Mouse (Mus musculus): Measurements from ENCODE around the gene Aoah. TPM values are rescaled to one million over a fixed set of nuclear protein-coding genes. Genes with fewer than 3 reads are reported as not detected.
A peak's percentile ranks its signal among the peaks of the same experiment; 100 is the strongest.

The Aoah gene
- polyA plus RNA-seq, 1 experiment: 0.79 TPM

DNA sequence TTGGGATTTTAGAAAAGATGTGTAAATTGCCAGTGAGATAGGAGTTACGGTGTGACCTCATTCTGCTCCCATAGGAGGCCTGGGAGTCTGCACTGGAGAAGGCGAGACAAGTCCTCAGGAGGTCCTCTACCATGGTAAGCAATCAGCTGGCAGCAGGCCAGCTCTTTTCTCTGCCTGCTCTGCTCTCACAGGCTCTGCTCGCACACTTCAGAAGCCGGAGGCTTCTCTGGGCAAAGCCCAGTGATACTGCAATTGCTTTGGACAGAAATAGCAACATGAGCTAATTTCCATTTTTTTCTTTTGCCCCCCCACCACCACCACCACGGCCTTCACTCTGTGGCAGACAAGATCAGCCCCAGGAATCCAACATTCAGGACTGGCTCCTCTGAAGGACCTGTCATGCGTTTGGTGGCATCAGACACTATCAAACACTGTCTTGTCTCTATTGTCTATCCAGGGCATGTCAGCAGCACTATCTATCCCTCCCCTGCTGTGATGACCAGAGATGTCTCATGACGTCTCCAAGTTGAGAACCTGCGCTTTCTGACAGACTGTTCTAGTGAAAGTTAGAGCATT lies 106.6 kb downstream of the Aoah start:
- H3K36me3 ChIP-seq (ENCODE audit: control insufficient read depth, insufficient read depth, low read length, poor library complexity, severe bottlenecking): no peaks in the 10 kb centered on the region
- no peaks in the 10 kb centered on the region for H3K27me3 ChIP-seq (ENCODE audit: control insufficient read depth, insufficient read depth, low read length, poor library complexity, severe bottlenecking)
- no peak for TF ChIP-seq CTCF (IDR thresholded peaks at IDR 0.05; ENCODE audit: low read depth, low read length)
- TF ChIP-seq POLR2A (IDR thresholded peaks at IDR 0.05; ENCODE audit: insufficient read depth, low read length): no peak
- TF ChIP-seq EP300 (IDR thresholded peaks at IDR 0.05; ENCODE audit: insufficient read depth, low read depth, low read length): no peak
- H3K4me1 ChIP-seq (ENCODE audit: control insufficient read depth, insufficient read depth, low read length): peaks cover 1% of the 10 kb centered on the region
- no peak overlapping the region for H3K27ac ChIP-seq (ENCODE audit: insufficient read depth, low read length)
- H3K9me3 ChIP-seq (replicated peaks; ENCODE audit: control insufficient read depth, insufficient read depth, low read length, poor library complexity, severe bottlenecking): no peaks in the 10 kb centered on the region
- H3K9ac ChIP-seq (ENCODE audit: low read depth, poor library complexity, severe bottlenecking): no peak overlapping the region
- no peak overlapping the region for H3K4me3 ChIP-seq (ENCODE audit: low read depth, low read length)

DNA sequence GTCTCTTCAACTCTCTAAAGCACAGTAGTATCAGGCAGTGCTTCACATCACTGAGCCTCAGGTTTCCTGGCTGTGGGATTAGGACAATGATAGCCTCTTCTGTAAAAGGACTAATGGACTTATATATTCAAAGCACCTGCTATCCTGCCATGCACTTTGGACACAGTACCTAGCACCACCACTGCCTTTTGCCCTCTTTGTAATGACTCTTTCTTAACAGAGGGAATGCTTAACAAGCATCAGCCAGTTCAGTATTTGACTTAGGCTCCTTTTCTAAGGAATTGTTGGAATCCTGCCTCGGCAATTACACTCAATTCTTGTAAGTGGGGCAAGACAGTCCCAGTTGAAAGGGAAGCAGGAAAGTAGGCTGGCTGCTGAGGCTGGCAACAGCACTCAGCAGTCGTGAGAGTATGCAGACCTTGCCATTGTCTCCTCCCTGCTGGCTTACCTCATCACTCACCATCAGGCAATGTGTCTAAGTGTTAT lies 107.1 kb downstream of the Aoah start:
- H3K27ac ChIP-seq (ENCODE audit: insufficient read depth, low read length): no peak overlapping the region
- H3K4me1 ChIP-seq (ENCODE audit: control insufficient read depth, insufficient read depth, low read length): peaks cover 1% of the 10 kb centered on the region
- no peak overlapping the region for H3K9ac ChIP-seq (ENCODE audit: low read depth, poor library complexity, severe bottlenecking)
- no peaks in the 10 kb centered on the region for H3K36me3 ChIP-seq (ENCODE audit: control insufficient read depth, insufficient read depth, low read length, poor library complexity, severe bottlenecking)
- no peaks in the 10 kb centered on the region for H3K9me3 ChIP-seq (replicated peaks; ENCODE audit: control insufficient read depth, insufficient read depth, low read length, poor library complexity, severe bottlenecking)
- no peak overlapping the region for H3K4me3 ChIP-seq (ENCODE audit: low read depth, low read length)
- no peak for TF ChIP-seq EP300 (IDR thresholded peaks at IDR 0.05; ENCODE audit: insufficient read depth, low read depth, low read length)
- no peak for TF ChIP-seq CTCF (IDR thresholded peaks at IDR 0.05; ENCODE audit: low read depth, low read length)
- TF ChIP-seq POLR2A (IDR thresholded peaks at IDR 0.05; ENCODE audit: insufficient read depth, low read length): no peak
- H3K27me3 ChIP-seq (ENCODE audit: control insufficient read depth, insufficient read depth, low read length, poor library complexity, severe bottlenecking): no peaks in the 10 kb centered on the region

DNA sequence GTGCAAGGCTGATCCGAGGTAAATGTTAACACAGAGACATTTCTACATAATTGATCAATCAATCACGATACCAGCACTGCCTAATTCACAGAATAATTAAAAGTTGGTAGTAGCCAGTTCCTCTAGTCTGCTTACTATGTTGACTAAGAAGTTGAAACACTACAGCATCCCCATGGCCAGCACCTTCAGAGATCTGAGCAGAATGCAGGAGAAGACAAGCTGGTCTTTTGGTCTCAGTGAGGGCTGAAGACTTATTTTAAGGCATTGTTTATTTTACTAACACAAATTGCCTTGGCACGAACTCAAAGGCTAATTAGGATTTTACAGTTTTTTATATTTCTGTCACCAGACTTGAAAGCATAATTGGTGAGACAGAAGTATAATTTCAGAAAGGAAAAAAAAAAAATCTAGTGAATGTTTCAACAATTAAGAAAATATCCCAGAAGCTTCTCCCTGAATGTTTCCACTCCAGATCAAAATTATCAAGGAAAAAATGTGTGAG lies 107.8 kb downstream of the Aoah start:
- no peaks in the 10 kb centered on the region for H3K36me3 ChIP-seq (ENCODE audit: control insufficient read depth, insufficient read depth, low read length, poor library complexity, severe bottlenecking)
- no peaks in the 10 kb centered on the region for H3K9me3 ChIP-seq (replicated peaks; ENCODE audit: control insufficient read depth, insufficient read depth, low read length, poor library complexity, severe bottlenecking)
- no peak overlapping the region for H3K27ac ChIP-seq (ENCODE audit: insufficient read depth, low read length)
- no peak overlapping the region for H3K9ac ChIP-seq (ENCODE audit: low read depth, poor library complexity, severe bottlenecking)
- H3K27me3 ChIP-seq (ENCODE audit: control insufficient read depth, insufficient read depth, low read length, poor library complexity, severe bottlenecking): no peaks in the 10 kb centered on the region
- no peak for TF ChIP-seq CTCF (IDR thresholded peaks at IDR 0.05; ENCODE audit: low read depth, low read length)
- TF ChIP-seq EP300 (IDR thresholded peaks at IDR 0.05; ENCODE audit: insufficient read depth, low read depth, low read length): no peak
- no peak for TF ChIP-seq POLR2A (IDR thresholded peaks at IDR 0.05; ENCODE audit: insufficient read depth, low read length)
- no peak overlapping the region for H3K4me3 ChIP-seq (ENCODE audit: low read depth, low read length)
- H3K4me1 ChIP-seq (ENCODE audit: control insufficient read depth, insufficient read depth, low read length): peaks cover 1% of the 10 kb centered on the region

DNA sequence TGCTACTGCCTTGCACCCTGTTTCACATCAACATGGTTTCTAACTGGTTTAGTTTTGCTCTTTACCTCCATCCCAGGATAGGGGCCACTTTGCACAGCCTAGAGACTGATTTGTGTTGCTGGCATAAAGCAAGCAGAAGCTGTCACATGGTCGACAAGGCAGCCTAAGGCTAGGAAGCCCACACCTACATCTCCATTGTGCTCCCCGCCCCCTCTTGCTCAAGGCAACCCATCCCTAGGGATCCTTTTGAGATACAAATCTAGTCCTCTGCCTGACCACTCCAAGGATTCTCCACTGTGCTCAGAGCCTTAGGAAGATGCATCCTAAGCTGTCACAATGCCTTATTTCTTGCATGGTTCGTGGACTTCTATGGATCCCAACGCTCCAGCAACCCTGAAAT lies 110.2 kb downstream of the Aoah start:
- no peak overlapping the region for H3K27ac ChIP-seq (ENCODE audit: insufficient read depth, low read length)
- no peaks in the 10 kb centered on the region for H3K9me3 ChIP-seq (replicated peaks; ENCODE audit: control insufficient read depth, insufficient read depth, low read length, poor library complexity, severe bottlenecking)
- no peak for TF ChIP-seq POLR2A (IDR thresholded peaks at IDR 0.05; ENCODE audit: insufficient read depth, low read length)
- peak; percentile 75 for TF ChIP-seq EP300 (IDR thresholded peaks at IDR 0.05; ENCODE audit: insufficient read depth, low read depth, low read length)
- no peak for TF ChIP-seq CTCF (IDR thresholded peaks at IDR 0.05; ENCODE audit: low read depth, low read length)
- peaks cover 1% of the 10 kb centered on the region for H3K4me1 ChIP-seq (ENCODE audit: control insufficient read depth, insufficient read depth, low read length)
- H3K36me3 ChIP-seq (ENCODE audit: control insufficient read depth, insufficient read depth, low read length, poor library complexity, severe bottlenecking): no peaks in the 10 kb centered on the region
- H3K27me3 ChIP-seq (ENCODE audit: control insufficient read depth, insufficient read depth, low read length, poor library complexity, severe bottlenecking): no peaks in the 10 kb centered on the region
- no peak overlapping the region for H3K4me3 ChIP-seq (ENCODE audit: low read depth, low read length)
- H3K9ac ChIP-seq (ENCODE audit: low read depth, poor library complexity, severe bottlenecking): no peak overlapping the region

DNA sequence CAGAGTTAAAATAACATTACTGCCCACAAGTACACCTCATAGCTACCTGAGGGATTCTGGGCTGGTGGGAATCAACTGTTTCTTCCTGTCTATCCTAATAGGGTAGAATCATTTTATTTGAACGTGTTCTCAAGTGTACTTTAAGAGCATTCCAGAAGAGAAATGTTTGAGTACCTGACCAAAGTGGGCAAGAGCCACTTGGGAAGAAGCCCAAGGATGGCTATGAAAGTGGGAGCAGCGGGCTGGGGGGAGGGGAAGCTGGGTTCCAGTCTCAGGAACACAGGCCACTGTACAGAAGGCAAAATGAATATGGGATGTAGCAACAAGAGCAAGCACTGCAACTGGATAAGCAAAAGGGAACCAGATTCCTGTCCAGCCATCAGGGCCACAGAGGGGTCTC lies 111.3 kb downstream of the Aoah start:
- H3K9ac ChIP-seq (ENCODE audit: low read depth, poor library complexity, severe bottlenecking): no peak overlapping the region
- no peak overlapping the region for H3K4me3 ChIP-seq (ENCODE audit: low read depth, low read length)
- H3K9me3 ChIP-seq (replicated peaks; ENCODE audit: control insufficient read depth, insufficient read depth, low read length, poor library complexity, severe bottlenecking): no peaks in the 10 kb centered on the region
- H3K27me3 ChIP-seq (ENCODE audit: control insufficient read depth, insufficient read depth, low read length, poor library complexity, severe bottlenecking): no peaks in the 10 kb centered on the region
- H3K27ac ChIP-seq (ENCODE audit: insufficient read depth, low read length): no peak overlapping the region
- H3K36me3 ChIP-seq (ENCODE audit: control insufficient read depth, insufficient read depth, low read length, poor library complexity, severe bottlenecking): no peaks in the 10 kb centered on the region
- no peak for TF ChIP-seq EP300 (IDR thresholded peaks at IDR 0.05; ENCODE audit: insufficient read depth, low read depth, low read length)
- TF ChIP-seq POLR2A (IDR thresholded peaks at IDR 0.05; ENCODE audit: insufficient read depth, low read length): no peak
- no peak for TF ChIP-seq CTCF (IDR thresholded peaks at IDR 0.05; ENCODE audit: low read depth, low read length)
- peaks cover 1% of the 10 kb centered on the region for H3K4me1 ChIP-seq (ENCODE audit: control insufficient read depth, insufficient read depth, low read length)

DNA sequence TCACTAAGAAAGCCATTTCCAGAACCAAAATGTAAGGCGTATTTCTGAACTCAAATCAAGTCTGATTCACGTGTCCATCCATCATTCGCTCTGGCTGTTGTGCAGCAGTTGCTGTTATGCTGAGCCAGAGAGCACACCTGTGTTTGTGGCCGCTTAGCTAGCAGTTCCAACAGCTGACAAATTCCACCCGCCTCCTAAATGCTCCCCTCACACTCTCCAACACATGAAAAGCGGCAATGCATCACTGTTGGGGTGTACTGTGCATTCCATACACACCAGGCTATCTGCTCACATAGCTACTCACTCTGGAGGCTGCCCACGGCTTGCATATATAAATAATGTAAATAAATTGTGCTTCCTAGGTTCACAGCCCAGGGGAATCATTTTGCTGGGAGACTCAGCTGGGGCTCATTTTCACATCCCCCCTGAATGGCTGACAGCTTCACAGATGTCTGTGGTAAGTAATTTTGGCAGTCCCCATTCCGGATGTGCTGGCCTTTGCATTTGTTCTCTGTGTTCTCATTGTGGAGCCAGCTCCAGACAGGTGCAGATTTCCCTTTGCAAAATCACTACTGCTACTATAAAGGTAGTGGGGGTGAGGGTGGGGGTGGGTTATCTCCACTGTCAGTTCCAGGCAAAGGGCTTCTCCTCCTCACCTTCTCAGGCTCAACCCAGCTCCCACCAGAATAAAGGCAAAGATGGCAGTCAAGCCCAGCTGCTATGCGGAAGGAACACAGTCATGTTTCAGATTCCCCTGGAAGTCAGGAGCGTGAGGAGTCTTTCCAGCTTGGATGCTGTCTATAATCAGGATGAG lies 123.0 kb downstream of the Aoah start:
- Histone ChIP-seq H3K36me3 (ENCODE audit: control insufficient read depth, insufficient read depth, low read length, poor library complexity, severe bottlenecking) (no peaks in the 10 kb centered on the region), H3K9ac (ENCODE audit: low read depth, poor library complexity, severe bottlenecking) (no peak overlapping the region), H3K4me3 (ENCODE audit: low read depth, low read length) (no peak overlapping the region), H3K27me3 (ENCODE audit: control insufficient read depth, insufficient read depth, low read length, poor library complexity, severe bottlenecking) (no peaks in the 10 kb centered on the region), H3K9me3 (replicated peaks; ENCODE audit: control insufficient read depth, insufficient read depth, low read length, poor library complexity, severe bottlenecking) (no peaks in the 10 kb centered on the region), H3K27ac (ENCODE audit: insufficient read depth, low read length) (no peak overlapping the region), H3K4me1 (ENCODE audit: control insufficient read depth, insufficient read depth, low read length) (no peaks in the 10 kb centered on the region)
- no peak for TF ChIP-seq CTCF (IDR thresholded peaks at IDR 0.05; ENCODE audit: low read depth, low read length)

Data from ES-Bruce4 (cell line).